Comparison of ENCODE assay signal across 15 mouse cellular contexts in the genomic region with DNA sequence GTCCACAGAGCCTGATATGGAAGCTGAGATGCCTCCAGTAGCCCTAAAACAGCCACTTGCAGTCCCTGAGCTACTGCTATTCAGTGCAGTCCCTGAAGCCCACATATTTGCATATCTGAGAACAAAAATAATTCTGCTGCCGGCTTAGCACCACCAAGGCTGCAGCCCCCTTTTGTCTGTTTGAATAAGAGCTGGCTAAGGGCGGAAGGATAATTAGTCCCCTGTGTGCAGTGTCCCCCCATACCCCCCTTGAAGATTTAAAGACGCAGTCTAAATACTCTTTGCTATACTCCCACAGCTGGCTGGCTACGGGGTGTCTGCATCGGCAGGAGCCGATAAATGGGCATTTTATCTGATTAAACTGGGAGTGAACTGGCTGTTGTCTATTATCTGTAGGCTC. TPM values are rescaled to one million over a fixed set of nuclear protein-coding genes. Genes with fewer than 3 reads are reported as not detected.
DNase-seq lines count a peak whose midpoint lies in the region; ATAC-seq and TF ChIP-seq lines count a peak whose summit lies in the region.
"Had no signal": no experiment of that assay in that cellular context is flagged by ENCODE, and none has a peak within 500 bp of the region (broad histone marks: within the 10 kb centered on the region; RNA-seq: fewer than 3 reads in every experiment).

No protein-coding gene starts in this region.

- DNase-seq in lung, embryonic 14.5 days: peak; percentile 7
- no peak for DNase-seq in lung, postnatal 25 days (ENCODE audit: low spot score)
- peak; percentile 92 for DNase-seq in forebrain, embryonic 14.5 days (ENCODE audit: low spot score)
- DNase-seq in midbrain, embryonic 10.5 days (ENCODE audit: low spot score): no peak
- no peak for DNase-seq in right cerebral cortex, postnatal 36 days (ENCODE audit: low spot score in 2 of 2)
- DNase-seq in thymus, adult 2 months: no peak
- no peak for DNase-seq in liver, postnatal 0 days
- DNase-seq: adrenal gland, adult 2 months; heart, adult 11 months; heart, postnatal 36 days; kidney, adult 2 months; thymus, postnatal 4 days had no signal

- no peak for ATAC-seq in lung, embryonic 14.5 days (ENCODE audit: insufficient read depth)
- peak; percentile 80 for ATAC-seq in forebrain, embryonic 14.5 days
- no peak for ATAC-seq in liver, postnatal 0 days
- ATAC-seq: CD4-positive, CD25-positive, alpha-beta regulatory T cell, adult 4 months had no signal

- no peak overlapping the region for H3K9ac ChIP-seq in lung, embryonic 14.5 days
- peak overlapping the region; percentile 48 for H3K9ac ChIP-seq in forebrain, embryonic 14.5 days (ENCODE audit: low read length)
- H3K9ac ChIP-seq in liver, postnatal 0 days (replicated peaks): no peak overlapping the region
- H3K9ac ChIP-seq: limb, embryonic 15.5 days had no signal

- TF ChIP-seq POLR2A in olfactory bulb, adult 2 months (IDR thresholded peaks at IDR 0.05; ENCODE audit: insufficient read depth, low read depth, low read length): no peak
- no peak for TF ChIP-seq POLR2A in thymus, adult 2 months (IDR thresholded peaks at IDR 0.05; ENCODE audit: control insufficient read depth, extremely low read depth, insufficient read depth, low read length, poor library complexity)

- H3K4me2 ChIP-seq in lung, embryonic 14.5 days: no peak overlapping the region
- peak overlapping the region; percentile 36 for H3K4me2 ChIP-seq in forebrain, embryonic 14.5 days (ENCODE audit: low read length)
- H3K4me2 ChIP-seq in liver, postnatal 0 days (ENCODE audit: low read depth, low read length): no peak overlapping the region
- H3K4me2 ChIP-seq: limb, embryonic 15.5 days had no signal

- no peak overlapping the region for H3K4me3 ChIP-seq in lung, embryonic 14.5 days (ENCODE audit: low read depth, low read length)
- no peak overlapping the region for H3K4me3 ChIP-seq in forebrain, embryonic 14.5 days (ENCODE audit: low read depth, low read length)
- H3K4me3 ChIP-seq in midbrain, embryonic 10.5 days: peak overlapping the region; percentile 34
- no peak overlapping the region for H3K4me3 ChIP-seq in olfactory bulb, adult 2 months (ENCODE audit: insufficient read depth, low read depth, low read length)
- no peak overlapping the region for H3K4me3 ChIP-seq in thymus, adult 2 months (ENCODE audit: control insufficient read depth, insufficient read depth, low read length)
- H3K4me3 ChIP-seq in liver, postnatal 0 days (ENCODE audit: low read depth, low read length): no peak overlapping the region
- H3K4me3 ChIP-seq: limb, embryonic 15.5 days had no signal

- H3K27me3 ChIP-seq in lung, embryonic 14.5 days (ENCODE audit: insufficient read depth, low read length): no peaks in the 10 kb centered on the region; the same call in 1 of the 2 replicates
- no peaks in the 10 kb centered on the region for H3K27me3 ChIP-seq in forebrain, embryonic 14.5 days (replicated peaks; ENCODE audit: control insufficient read depth, insufficient read depth, low read length)
- H3K27me3 ChIP-seq in midbrain, embryonic 10.5 days (ENCODE audit: low read depth, poor library complexity, severe bottlenecking): peaks cover 81% of the 10 kb centered on the region
- H3K27me3 ChIP-seq in thymus, adult 2 months (ENCODE audit: control insufficient read depth, insufficient read depth, low read length): no peaks in the 10 kb centered on the region
- 0 out of 2 replicates have a peak, but pooled peaks cover 3% of the 10 kb centered on the region for H3K27me3 ChIP-seq in liver, postnatal 0 days (ENCODE audit: insufficient read depth, low read length)

- TF ChIP-seq EP300 in liver, postnatal 0 days (IDR thresholded peaks at IDR 0.05; ENCODE audit: low read depth): no peak

- H3K36me3 ChIP-seq in lung, embryonic 14.5 days (ENCODE audit: insufficient read depth): no peaks in the 10 kb centered on the region
- H3K36me3 ChIP-seq in forebrain, embryonic 14.5 days (ENCODE audit: control insufficient read depth, insufficient read depth, low read length): no peaks in the 10 kb centered on the region
- H3K36me3 ChIP-seq in midbrain, embryonic 10.5 days: no peaks in the 10 kb centered on the region
- H3K36me3 ChIP-seq in thymus, adult 2 months (ENCODE audit: control insufficient read depth, insufficient read depth, low read length): no peaks in the 10 kb centered on the region
- H3K36me3 ChIP-seq in liver, postnatal 0 days (replicated peaks; ENCODE audit: insufficient read depth, low read length): no peaks in the 10 kb centered on the region
- H3K36me3 ChIP-seq: limb, embryonic 15.5 days had no signal

- no peaks in the 10 kb centered on the region for H3K9me3 ChIP-seq in lung, embryonic 14.5 days (ENCODE audit: low read depth, low read length)
- no peaks in the 10 kb centered on the region for H3K9me3 ChIP-seq in forebrain, embryonic 14.5 days (replicated peaks; ENCODE audit: control insufficient read depth, low read length)
- no peaks in the 10 kb centered on the region for H3K9me3 ChIP-seq in midbrain, embryonic 10.5 days (replicated peaks)
- no peaks in the 10 kb centered on the region for H3K9me3 ChIP-seq in liver, postnatal 0 days (ENCODE audit: low read length)
- H3K9me3 ChIP-seq: limb, embryonic 15.5 days had no signal

- no peak overlapping the region for H3K27ac ChIP-seq in lung, embryonic 14.5 days (ENCODE audit: low read depth)
- peak overlapping the region; percentile 95 for H3K27ac ChIP-seq in forebrain, embryonic 14.5 days (ENCODE audit: low read depth, low read length)
- peak overlapping the region; percentile 81 for H3K27ac ChIP-seq in midbrain, embryonic 10.5 days (replicated peaks)
- H3K27ac ChIP-seq in olfactory bulb, adult 2 months (ENCODE audit: insufficient read depth, low read depth, low read length): peak overlapping the region; percentile 87
- no peak overlapping the region for H3K27ac ChIP-seq in thymus, adult 2 months (ENCODE audit: control insufficient read depth, insufficient read depth, low read length)
- H3K27ac ChIP-seq in liver, postnatal 0 days (ENCODE audit: low read depth): no peak overlapping the region
- H3K27ac ChIP-seq: limb, embryonic 15.5 days had no signal

- WGBS in lung, embryonic 14.5 days: 8% methylated on average over 6 of the region's 6 CpGs
- WGBS in forebrain, embryonic 14.5 days: 6% methylated on average over 6 of the region's 6 CpGs
- WGBS in midbrain, embryonic 10.5 days: 9% methylated on average over 6 of the region's 6 CpGs
- WGBS in olfactory bulb, adult 2 months: 9% methylated on average over 6 of the region's 6 CpGs
- 63% methylated on average over 6 of the region's 6 CpGs for WGBS in thymus, adult 2 months
- WGBS in liver, postnatal 0 days (ENCODE audit: insufficient replicate concordance): 28% methylated on average over 6 of the region's 6 CpGs

- H3K4me1 ChIP-seq in lung, embryonic 14.5 days (ENCODE audit: insufficient read depth): no peaks in the 10 kb centered on the region
- H3K4me1 ChIP-seq in forebrain, embryonic 14.5 days (ENCODE audit: control insufficient read depth, insufficient read depth, low read length): peaks cover 77% of the 10 kb centered on the region
- peaks cover 90% of the 10 kb centered on the region for H3K4me1 ChIP-seq in midbrain, embryonic 10.5 days
- peaks cover 47% of the 10 kb centered on the region for H3K4me1 ChIP-seq in olfactory bulb, adult 2 months (ENCODE audit: control insufficient read depth, insufficient read depth, low read length)
- H3K4me1 ChIP-seq in thymus, adult 2 months (replicated peaks; ENCODE audit: control insufficient read depth, insufficient read depth, low read length): no peaks in the 10 kb centered on the region
- no peaks in the 10 kb centered on the region for H3K4me1 ChIP-seq in liver, postnatal 0 days (ENCODE audit: insufficient read depth)

- TF ChIP-seq CTCF in lung, embryonic 14.5 days (IDR thresholded peaks at IDR 0.05; ENCODE audit: low read depth): no peak
- no peak for TF ChIP-seq CTCF in olfactory bulb, adult 2 months (IDR thresholded peaks at IDR 0.05; ENCODE audit: insufficient read depth, low read depth, low read length)
- TF ChIP-seq CTCF in thymus, adult 2 months (IDR thresholded peaks at IDR 0.05; ENCODE audit: borderline replicate concordance, control insufficient read depth, extremely low read depth, insufficient read depth, low read length, poor library complexity): no peak
- no peak for TF ChIP-seq CTCF in liver, postnatal 0 days (IDR thresholded peaks at IDR 0.05; ENCODE audit: low read depth)

RNA-seq across cellular contexts. Expression of gene Stra6, which starts 15.0 kb away (rescaled TPM):
- 3.4 and 4.0 TPM in 2 replicates for polyA plus RNA-seq in lung, embryonic 14.5 days (2014; fragmentation: Nextera tagmentation; extraction: Ambion mirVana)
- 9.9 and 11.1 TPM in 2 replicates for polyA plus RNA-seq in forebrain, embryonic 14.5 days (2014; fragmentation: Nextera tagmentation; extraction: Ambion mirVana)
- 15.2 TPM in 2 replicates for polyA plus RNA-seq in midbrain, embryonic 10.5 days (2016; fragmentation: Nextera tagmentation; extraction: Ambion mirVana)
- polyA plus RNA-seq in olfactory bulb, adult 2 months (2012; ENCODE audit: insufficient read depth, insufficient read length, low replicate concordance, missing spikeins): not detected in 2 replicates
- 5.2 and 6.1 TPM in 2 replicates for polyA plus RNA-seq in thymus, adult 2 months (2012; rRNA removed)
- polyA plus RNA-seq in liver, postnatal 0 days (2015; fragmentation: Nextera tagmentation; extraction: Ambion mirVana): not detected in 2 replicates

RNA-seq across cellular contexts. Expression of gene Cyp11a1, which starts 42.4 kb away (rescaled TPM):
- polyA plus RNA-seq in lung, embryonic 14.5 days (2014; fragmentation: Nextera tagmentation; extraction: Ambion mirVana): 0.13 and 0.69 TPM in 2 replicates
- 0.15 and 0.54 TPM in 2 replicates for polyA plus RNA-seq in forebrain, embryonic 14.5 days (2014; fragmentation: Nextera tagmentation; extraction: Ambion mirVana)
- polyA plus RNA-seq in midbrain, embryonic 10.5 days (2016; fragmentation: Nextera tagmentation; extraction: Ambion mirVana): 0.07 and 0.09 TPM in 2 replicates
- not detected in 2 replicates for polyA plus RNA-seq in olfactory bulb, adult 2 months (2012; ENCODE audit: insufficient read depth, insufficient read length, low replicate concordance, missing spikeins)
- polyA plus RNA-seq in thymus, adult 2 months (2012; rRNA removed): 0.84 and 1.3 TPM in 2 replicates
- 0.43 and 0.51 TPM in 2 replicates for polyA plus RNA-seq in liver, postnatal 0 days (2015; fragmentation: Nextera tagmentation; extraction: Ambion mirVana)
- polyA plus RNA-seq: CD4-positive, CD25-positive, alpha-beta regulatory T cell, adult 4 months had no signal

Comparison
In these comparisons a context has a peak if more than half of its experiments do, and no peak if none do; other contexts are left out.
1. DNase-seq: peak in lung, embryonic 14.5 days (single experiment) and forebrain, embryonic 14.5 days (single experiment); none in lung, postnatal 25 days (single experiment), midbrain, embryonic 10.5 days (single experiment), right cerebral cortex, postnatal 36 days (0 of 2), thymus, adult 2 months (single experiment) and liver, postnatal 0 days (single experiment).
2. H3K27ac ChIP-seq: peak in forebrain, embryonic 14.5 days (single experiment), midbrain, embryonic 10.5 days (single experiment) and olfactory bulb, adult 2 months (single experiment); none in lung, embryonic 14.5 days (single experiment), thymus, adult 2 months (single experiment) and liver, postnatal 0 days (single experiment).